Mouse (Mus musculus) heart, postnatal 0 days (tissue): Measurements from ENCODE around the gene Icam4. TPM values are rescaled to one million over a fixed set of nuclear protein-coding genes. Genes with fewer than 3 reads are reported as not detected.
A peak's percentile ranks its signal among the peaks of the same experiment; 100 is the strongest.

ENCODE experiments used
- ATAC-seq: fragments of 200-750 bp; cut with Nextera tagmentation; 2 replicates; pipeline ENCODE4 v1.8.0; 2017; ENCODE audit warnings: low read depth, moderate number of reproducible peaks, moderate library complexity; ENCODE audit not compliant: insufficient read depth
- DNase-seq: peaks from one replicate; pipeline ENCODE4 v3.0.0-alpha.2; 2016; ENCODE audit warnings: low spot score
- H3K27ac ChIP-seq: fragments of 300-500 bp; sonication (generic); 2 replicates; pipeline ENCODE4 v1.5.1; 2014; ENCODE audit warnings: low read depth, mild to moderate bottlenecking
- H3K27me3 ChIP-seq: fragments of 300-500 bp; sonication (generic); 2 replicates; pipeline ENCODE4 v1.6.1; 2014; ENCODE audit warnings: low read length, mixed read lengths; ENCODE audit not compliant: control insufficient read depth, insufficient read depth
- H3K36me3 ChIP-seq: fragments of 300-500 bp; sonication (generic); replicated peaks from 2 replicates; pipeline ENCODE4 v1.6.1; 2014; ENCODE audit warnings: low read length, mixed read lengths; ENCODE audit not compliant: control insufficient read depth, insufficient read depth
- H3K4me1 ChIP-seq: fragments of 300-500 bp; sonication (generic); 2 replicates; pipeline ENCODE4 v1.6.1; 2014; ENCODE audit warnings: antibody characterized with exemption; ENCODE audit not compliant: control insufficient read depth, insufficient read depth
- H3K4me2 ChIP-seq: fragments of 300-500 bp; sonication (generic); 2 replicates; pipeline ENCODE4 v1.6.1; 2014; ENCODE audit warnings: low read depth, mild to moderate bottlenecking, low read length, moderate library complexity
- H3K4me3 ChIP-seq: fragments of 300-500 bp; sonication (generic); 2 replicates; pipeline ENCODE4 v1.5.1; 2014; ENCODE audit warnings: low read depth, low read length
- H3K9ac ChIP-seq: fragments of 300-500 bp; sonication (generic); replicated peaks from 2 replicates; pipeline ENCODE4 v1.6.1; 2014; ENCODE audit warnings: low read depth, low read length, mixed read lengths
- H3K9me3 ChIP-seq: fragments of 300-500 bp; sonication (generic); replicated peaks from 2 replicates; pipeline ENCODE4 v1.6.1; 2016; ENCODE audit warnings: low read length; ENCODE audit not compliant: control insufficient read depth
- CTCF ChIP-seq: IDR thresholded peaks from 2 replicates; pipeline ENCODE4 v1.5.1; 2016; ENCODE audit warnings: antibody characterized with exemption, control low read depth, low read depth
- EP300 ChIP-seq: IDR thresholded peaks from 2 replicates; pipeline ENCODE4 v1.6.1; 2016; ENCODE audit warnings: antibody characterized with exemption, low read depth
- WGBS: fragments of 180-500 bp; shearing (Covaris S2); extraction: QIAGEN DNeasy Blood & Tissue Kit; methylation state at CpG from one replicate; pipeline ENCODE4 v1.1.7; 2014; 5-methylcytosine and 5-hydroxymethylcytosine counted together
- polyA plus RNA-seq: library from polyadenylated mRNA; unstranded; fragments of >200 nt; fragmentation: Nextera tagmentation; extraction: Ambion mirVana; gene quantifications from 2 replicates; pipeline ENCODE4 v1.2.1, GENCODE M21; 2015
- total RNA-seq: library from RNA; depleted of rRNA; stranded (reverse); fragments of >200 nt; gene quantifications from 2 replicates; pipeline ENCODE4 v1.2.3, GENCODE M21; 2014; ENCODE audit warnings: low replicate concordance

Icam4 gene
- total and polyA plus RNA-seq, 2 experiments from 2014 or later: 1.6 TPM; not detected in 1

GRCm38 (mm10) chr9:21031896-21032351 lies 2.8 kb downstream of the Icam4 start, which contains the start of gene Icam5:
TSS of gene Icam5 (plus strand) at chr9:21032073.
- TF ChIP-seq CTCF (no peak), EP300 (no peak)
- H3K27ac ChIP-seq: no peak within 1 kb of the TSS
- peaks cover 44% of the 10 kb centered on the region for H3K4me1 ChIP-seq

GRCm38 (mm10) chr9:21032491-21032890 lies 3.3 kb downstream of the Icam4 start:
- Histone ChIP-seq H3K4me2 (peak overlapping the region; percentile 84), H3K9me3 (no peaks in the 10 kb centered on the region), H3K36me3 (0 out of 2 replicates have a peak, but pooled peaks cover 5% of the 10 kb centered on the region), H3K9ac (no peak overlapping the region), H3K27me3 (peaks cover 64% of the 10 kb centered on the region), H3K4me3 (peak overlapping the region; percentile 54), H3K27ac (no peak overlapping the region), H3K4me1 (peaks cover 49% of the 10 kb centered on the region)
- no peak for TF ChIP-seq CTCF
- TF ChIP-seq EP300: no peak
- ATAC-seq (no peak), DNase-seq (no peak)
- WGBS: 5% methylated on average over 7 of the region's 7 CpGs

More at GRCm38 (mm10) chr9:21031896-21032351, 2.8 kb downstream of the Icam4 start, which contains the start of gene Icam5:
- DNase-seq: no peak
- no peak for ATAC-seq
- Histone ChIP-seq H3K36me3 (0 out of 2 replicates have a peak, but pooled peaks cover 5% of the 10 kb centered on the region), H3K4me3 (peak within 1 kb of the TSS; percentile 54), H3K4me2 (peak within 1 kb of the TSS; percentile 84), H3K9me3 (no peaks in the 10 kb centered on the region), H3K27me3 (peaks cover 63% of the 10 kb centered on the region), H3K9ac (0 out of 2 replicates have a peak within 1 kb of the TSS, but pooled peaks have one; percentile 1)
- 3% methylated on average over 34 of the region's 35 CpGs for WGBS

GRCm38 (mm10) chr9:21033136-21033535 lies 4.0 kb downstream of the Icam4 start:
- peak overlapping the region; percentile 48 for H3K4me3 ChIP-seq
- TF ChIP-seq CTCF (no peak), EP300 (no peak)
- no peaks in the 10 kb centered on the region for H3K9me3 ChIP-seq
- H3K27me3 ChIP-seq: peaks cover 67% of the 10 kb centered on the region
- ATAC-seq (peak; percentile 38), DNase-seq (peak; percentile 81)
- peak overlapping the region; percentile 1; the same call in 1 of the 2 replicates for H3K9ac ChIP-seq
- H3K27ac ChIP-seq: no peak overlapping the region
- H3K36me3 ChIP-seq: no peaks in the 10 kb centered on the region
- H3K4me2 ChIP-seq: peak overlapping the region; percentile 84
- whole genome bisulfite sequencing: under 1% methylated on average over 34 of the region's 34 CpGs
- H3K4me1 ChIP-seq: peaks cover 54% of the 10 kb centered on the region

GRCm38 (mm10) chr9:21034481-21035085 lies 5.4 kb downstream of the Icam4 start:
- WGBS: 9% methylated on average over 17 of the region's 17 CpGs
- no peaks in the 10 kb centered on the region for H3K9me3 ChIP-seq
- H3K4me1 ChIP-seq: peaks cover 46% of the 10 kb centered on the region
- H3K9ac ChIP-seq: no peak overlapping the region
- peaks cover 76% of the 10 kb centered on the region for H3K27me3 ChIP-seq
- no peak for DNase-seq
- ATAC-seq: no peak
- no peak overlapping the region for H3K27ac ChIP-seq
- no peaks in the 10 kb centered on the region for H3K36me3 ChIP-seq
- H3K4me2 ChIP-seq: no peak overlapping the region
- no peak overlapping the region for H3K4me3 ChIP-seq
- TF ChIP-seq EP300 (no peak), CTCF (no peak)

DNA sequence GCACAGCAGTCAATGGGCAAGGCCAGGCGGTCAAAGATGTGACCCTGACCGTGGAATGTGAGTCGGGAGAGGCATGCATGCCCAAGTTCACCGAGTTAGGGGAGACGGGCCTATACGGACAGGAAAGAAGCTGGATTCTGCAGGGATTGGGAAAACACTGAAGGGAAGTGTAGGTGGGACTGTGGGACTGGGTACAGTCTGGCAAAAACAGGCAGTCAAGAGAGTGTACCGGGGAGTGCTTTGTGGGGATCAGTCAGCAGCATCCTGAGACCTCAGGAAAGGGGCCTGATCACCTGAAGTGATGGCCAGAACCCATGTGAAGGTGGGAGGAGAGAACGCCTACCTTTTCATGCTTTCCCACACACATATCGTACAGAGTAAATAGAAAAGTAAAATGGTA lies 6.4 kb downstream of the Icam4 start:
- no peaks in the 10 kb centered on the region for H3K9me3 ChIP-seq
- no peak overlapping the region for H3K4me3 ChIP-seq
- no peaks in the 10 kb centered on the region for H3K36me3 ChIP-seq
- H3K9ac ChIP-seq: no peak overlapping the region
- DNase-seq (no peak), ATAC-seq (no peak)
- WGBS: 37% methylated on average over 9 of the region's 9 CpGs
- TF ChIP-seq EP300 (no peak), CTCF (no peak)
- H3K27me3 ChIP-seq: peaks cover 76% of the 10 kb centered on the region
- H3K4me2 ChIP-seq: no peak overlapping the region
- H3K4me1 ChIP-seq: peaks cover 36% of the 10 kb centered on the region
- no peak overlapping the region for H3K27ac ChIP-seq
